Mouse (Mus musculus) layer of hippocampus, postnatal 25 days (tissue): ENCODE results near the gene Hspb1. TPM values are rescaled to one million over a fixed set of nuclear protein-coding genes. Genes with fewer than 3 reads are reported as not detected.

Experiments
- DNase-seq, 2 experiments: peaks; one replicate each; pipeline ENCODE4 v3.0.0; 2022; ENCODE audit warnings: mixed read lengths in 2 of 2, low spot score in 1 of 2; ENCODE audit errors: extremely low spot score in 1 of 2
- total RNA-seq, 2 experiments: library from RNA; stranded (reverse); gene quantifications; 2 replicates each; pipeline ENCODE4 v1.2.3; 2021

The Hspb1 gene
- total RNA-seq, 2 experiments from 2014 or later, result 7.7 to 14.4 TPM

DNA sequence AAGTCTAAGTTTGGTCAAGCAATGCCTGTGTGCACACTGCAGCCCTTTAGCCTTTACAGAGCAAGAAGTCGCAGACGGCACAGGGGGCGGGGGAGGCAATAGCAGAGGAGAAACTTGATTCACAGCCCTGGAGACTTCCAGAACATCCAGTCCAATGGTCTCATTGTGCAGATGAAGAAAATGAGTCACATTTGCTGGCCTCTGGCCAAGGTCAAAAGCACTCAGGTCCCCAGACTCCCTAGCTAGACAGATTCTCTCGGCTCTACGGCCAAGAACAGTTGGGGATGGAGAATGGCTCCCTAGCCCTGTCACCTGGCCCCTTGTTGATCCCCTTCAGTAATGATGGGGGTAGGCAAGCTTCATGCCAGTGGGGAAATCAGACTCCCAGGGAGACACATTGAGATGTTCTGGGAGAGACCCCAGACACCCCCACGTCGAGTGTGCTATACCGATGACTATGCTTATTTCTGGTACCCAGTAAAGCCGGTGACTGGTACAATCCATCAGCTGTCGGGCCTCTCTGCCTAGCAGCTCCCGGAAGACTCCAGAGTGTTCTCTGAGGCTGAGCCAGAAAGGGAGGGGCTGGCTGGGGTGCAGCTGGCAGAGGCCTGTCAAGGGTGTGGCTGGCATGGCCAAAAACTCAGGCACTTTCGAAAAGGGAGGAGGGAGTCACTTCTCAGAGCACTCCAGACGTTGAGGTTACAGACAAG, 8.1 kb upstream of the Hspb1 start:
- peak in 1 of 2 experiments; percentile 26 for DNase-seq

DNA sequence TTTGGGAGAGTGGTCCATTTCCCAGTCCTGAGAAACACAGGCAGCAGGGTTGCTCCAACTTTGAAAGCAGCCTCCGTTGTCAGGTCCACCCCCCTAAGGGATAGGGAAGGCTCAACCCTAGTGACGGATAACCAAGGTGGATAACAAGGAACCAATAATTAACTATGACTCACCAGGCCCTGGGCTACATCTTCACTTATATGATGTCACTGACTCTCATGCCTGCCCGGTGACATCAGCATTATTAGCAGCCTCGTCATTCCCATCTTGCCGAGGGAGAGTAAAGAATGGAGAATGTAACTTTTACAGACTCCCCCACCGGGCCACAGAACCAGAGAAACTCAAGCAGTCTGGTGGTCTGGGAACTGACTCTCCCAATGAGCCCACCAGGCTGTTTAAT, 3.1 kb upstream of the Hspb1 start:
- no peak for DNase-seq

DNA sequence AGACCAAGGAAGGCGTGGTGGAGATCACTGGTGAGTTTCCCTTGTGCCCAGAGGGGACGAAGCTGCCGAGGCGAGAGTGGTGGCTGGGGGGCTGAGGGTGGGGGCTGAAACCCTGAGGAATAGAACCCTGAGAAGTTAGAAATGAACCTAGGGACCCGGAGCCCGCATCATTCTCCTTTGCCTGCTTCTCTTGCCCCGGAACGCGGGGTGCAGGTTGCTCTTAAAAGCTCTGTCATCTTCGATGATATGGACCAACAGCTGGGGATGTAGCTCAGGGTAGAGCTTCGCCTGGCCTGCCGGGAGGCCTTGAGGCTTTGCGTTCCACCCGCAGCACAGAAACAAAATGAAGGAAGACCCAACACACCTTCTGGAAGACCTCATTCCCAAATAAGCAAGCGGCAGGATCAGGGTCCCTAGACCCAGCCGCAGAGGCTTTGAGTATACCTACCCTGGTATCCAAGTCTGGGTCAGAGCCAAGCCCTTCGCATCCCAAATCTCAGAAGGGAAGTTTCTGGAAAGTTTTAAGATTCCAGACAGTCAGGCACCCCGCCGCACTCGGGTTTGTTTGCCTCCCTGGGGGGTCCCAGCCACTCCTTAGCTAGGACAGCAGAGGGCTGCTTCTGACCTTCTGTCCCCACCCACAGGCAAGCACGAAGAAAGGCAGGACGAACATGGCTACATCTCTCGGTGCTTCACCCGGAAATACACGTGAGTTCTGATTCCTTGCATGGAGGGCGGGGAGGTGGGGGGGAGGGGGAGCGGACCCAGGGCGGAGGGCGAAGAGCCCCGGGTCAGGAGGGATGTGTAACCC, 891 bp downstream of the Hspb1 start:
- DNase-seq, result no peak

DNA sequence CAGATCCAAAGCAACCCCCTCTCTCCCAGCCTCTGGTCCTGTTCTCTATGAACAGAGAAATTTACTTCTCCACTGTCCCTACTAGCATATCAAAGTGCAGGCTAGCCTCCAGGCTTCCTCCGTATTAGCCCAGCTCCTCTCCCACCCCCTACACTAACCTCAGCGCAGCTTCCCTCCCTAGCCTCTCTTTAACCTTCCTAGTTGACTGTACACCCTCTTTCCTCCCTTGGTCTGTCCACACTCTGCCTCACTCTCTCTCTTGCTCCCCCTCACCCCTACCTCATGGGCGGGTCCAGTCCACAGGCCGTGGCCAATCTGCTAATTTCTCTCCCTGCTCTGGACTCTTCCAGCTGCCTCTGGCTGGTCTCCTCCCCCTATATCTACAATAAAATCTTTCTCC, 2.6 kb downstream of the Hspb1 start:
- no peak for DNase-seq

DNA sequence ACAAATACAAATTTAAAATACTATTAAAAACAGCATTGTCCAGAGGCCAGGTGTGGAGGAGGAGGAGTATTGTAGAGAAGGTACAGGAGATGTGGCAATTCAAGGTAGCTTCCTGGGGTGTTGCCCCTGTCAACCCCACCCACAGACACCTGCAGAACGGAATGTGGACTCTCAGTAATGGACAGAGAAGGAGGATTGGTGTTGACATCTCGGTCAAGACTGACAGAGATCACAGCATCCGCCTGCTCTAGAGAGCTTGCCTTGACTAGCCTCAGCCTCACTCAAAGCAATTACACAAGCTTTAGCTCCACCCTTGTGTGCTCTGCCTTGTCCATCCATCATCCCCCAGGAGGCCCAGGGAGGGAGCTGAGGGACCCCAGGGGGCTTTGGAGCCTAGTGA, 3.2 kb downstream of the Hspb1 start:
- no peak for DNase-seq

DNA sequence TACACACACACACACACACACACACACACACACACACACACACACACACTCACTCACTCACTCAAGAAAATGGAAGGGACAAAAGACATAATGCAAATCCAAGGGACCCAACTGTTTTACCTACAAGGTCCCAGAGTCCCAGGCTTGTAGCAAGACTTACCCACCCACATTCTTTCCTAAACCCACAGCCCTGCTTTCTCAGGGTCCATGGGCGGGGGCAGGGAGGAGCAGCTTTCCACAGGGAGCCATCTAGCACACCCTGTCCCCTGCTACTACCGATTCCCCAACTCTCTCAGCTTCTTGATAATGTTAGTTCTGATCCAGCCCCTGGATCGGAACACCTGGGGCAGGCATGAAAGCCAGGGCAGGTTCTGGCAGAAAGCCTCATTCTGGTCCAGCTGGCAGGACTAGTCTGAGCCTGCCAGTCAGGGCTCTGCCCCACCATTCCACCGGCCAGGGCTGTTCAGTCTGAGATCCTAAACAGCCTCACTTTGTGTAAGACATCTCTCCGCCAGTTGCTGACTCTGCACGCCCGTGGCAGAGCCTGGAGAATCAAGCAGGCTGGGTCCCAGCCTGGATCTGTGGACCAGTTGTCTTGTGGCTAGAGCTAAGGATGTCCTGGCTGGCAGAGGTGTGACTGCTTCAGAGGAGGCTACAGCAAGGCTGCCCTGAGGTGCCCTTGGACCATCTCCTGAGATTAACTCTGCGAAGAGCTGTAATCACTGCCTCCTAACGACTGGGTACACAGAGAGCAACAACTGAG, 5.1 kb downstream of the Hspb1 start:
- DNase-seq, result no peak

DNA sequence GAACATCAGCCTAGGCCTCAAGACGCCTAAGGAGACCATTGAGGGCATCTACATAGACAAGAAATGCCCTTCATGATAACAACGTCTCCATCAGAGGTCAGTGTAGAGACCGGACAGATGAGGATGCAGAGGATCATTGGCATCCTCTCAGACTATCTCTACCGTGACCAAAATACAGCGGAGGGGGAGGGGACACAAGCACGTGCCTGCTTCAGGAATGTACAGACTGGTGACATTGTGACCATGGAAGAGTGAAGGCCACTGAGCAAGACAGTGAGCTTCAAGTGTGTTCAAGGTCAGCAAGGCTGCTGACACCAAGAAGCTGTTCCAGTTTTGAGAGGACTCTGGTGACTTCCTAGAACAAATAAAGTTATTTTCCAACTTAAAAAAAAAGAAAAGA, 7.2 kb downstream of the Hspb1 start:
- no peak for DNase-seq

DNA sequence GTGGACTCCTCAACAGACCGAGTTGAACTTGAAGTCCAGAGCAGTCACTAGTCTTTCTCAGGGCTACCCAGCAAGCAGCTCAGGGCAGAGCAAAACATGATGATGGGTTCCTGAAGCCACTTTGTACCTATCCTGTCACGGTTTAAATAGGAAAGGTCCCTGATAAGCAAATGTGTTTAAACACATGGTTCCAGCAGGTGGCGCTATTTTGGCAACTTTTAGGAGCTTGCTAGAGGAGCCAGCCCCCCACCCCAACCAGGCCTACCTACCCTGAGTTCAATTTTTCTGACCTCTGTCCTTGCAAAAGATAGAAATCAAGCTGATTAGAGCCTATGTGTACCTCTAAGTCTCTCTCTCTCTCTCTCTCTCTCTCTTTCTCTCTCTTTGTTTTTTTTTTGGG, 10.3 kb downstream of the Hspb1 start:
- DNase-seq, result peak in 1 of 2 experiments; percentile 65

DNA sequence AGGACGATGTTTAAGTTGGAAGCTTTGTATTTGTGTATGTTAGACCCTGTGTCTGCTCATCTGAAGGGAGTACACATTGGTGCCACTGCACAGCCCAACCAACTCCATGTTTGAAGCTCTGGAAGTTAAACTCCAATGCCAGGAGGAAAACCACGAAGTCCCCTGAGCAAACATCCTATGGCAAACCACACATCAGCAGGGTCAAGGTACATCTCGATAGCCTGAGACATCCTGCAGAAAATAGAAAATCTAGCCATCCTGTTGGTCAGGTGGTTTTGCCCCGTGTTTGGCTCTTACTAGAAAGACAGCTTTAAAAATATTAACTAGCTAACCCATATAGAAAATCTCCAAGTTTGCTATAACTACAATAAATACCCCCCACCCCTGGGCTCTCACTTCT, 11.3 kb downstream of the Hspb1 start:
- DNase-seq, result no peak

DNA sequence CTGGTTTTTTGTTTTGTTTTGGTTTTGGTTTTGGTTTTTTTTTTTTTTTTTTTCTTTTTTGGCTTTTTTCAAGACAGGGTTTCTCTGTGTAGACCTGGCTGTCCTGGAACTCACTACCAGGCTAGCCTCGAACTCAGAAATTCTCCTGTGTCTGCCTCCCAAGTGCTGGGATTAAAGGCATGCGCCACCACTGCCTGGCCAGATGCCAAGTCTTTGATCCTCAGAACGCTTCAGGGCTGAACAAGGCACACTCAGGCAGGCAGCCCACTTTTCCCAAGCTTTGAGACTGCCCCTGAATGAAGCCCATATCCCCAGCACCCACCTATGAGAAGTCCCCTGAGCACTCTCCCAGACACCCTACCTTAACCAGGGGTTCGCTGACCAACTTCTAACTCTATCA, 12.1 kb downstream of the Hspb1 start:
- DNase-seq, result no peak

DNA sequence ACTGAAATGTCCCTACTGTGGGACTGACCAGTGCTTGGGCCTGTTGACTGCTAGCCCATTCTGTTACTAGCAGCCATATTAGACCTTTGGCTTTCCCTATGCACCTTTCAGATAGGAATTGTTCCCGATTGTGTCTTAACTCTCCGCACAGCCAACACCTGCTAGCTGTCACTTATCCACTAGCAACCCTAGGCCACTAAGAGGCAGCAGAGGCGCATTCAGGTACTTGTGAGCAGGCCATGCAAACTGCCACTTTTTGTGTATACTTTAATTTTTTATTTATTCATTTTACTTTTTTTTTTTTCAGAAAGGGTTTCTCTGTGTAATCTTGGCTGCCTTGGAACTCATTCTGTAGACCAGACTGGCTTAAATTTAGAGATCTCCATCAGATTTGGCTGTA, 13.0 kb downstream of the Hspb1 start:
- no peak for DNase-seq

DNA sequence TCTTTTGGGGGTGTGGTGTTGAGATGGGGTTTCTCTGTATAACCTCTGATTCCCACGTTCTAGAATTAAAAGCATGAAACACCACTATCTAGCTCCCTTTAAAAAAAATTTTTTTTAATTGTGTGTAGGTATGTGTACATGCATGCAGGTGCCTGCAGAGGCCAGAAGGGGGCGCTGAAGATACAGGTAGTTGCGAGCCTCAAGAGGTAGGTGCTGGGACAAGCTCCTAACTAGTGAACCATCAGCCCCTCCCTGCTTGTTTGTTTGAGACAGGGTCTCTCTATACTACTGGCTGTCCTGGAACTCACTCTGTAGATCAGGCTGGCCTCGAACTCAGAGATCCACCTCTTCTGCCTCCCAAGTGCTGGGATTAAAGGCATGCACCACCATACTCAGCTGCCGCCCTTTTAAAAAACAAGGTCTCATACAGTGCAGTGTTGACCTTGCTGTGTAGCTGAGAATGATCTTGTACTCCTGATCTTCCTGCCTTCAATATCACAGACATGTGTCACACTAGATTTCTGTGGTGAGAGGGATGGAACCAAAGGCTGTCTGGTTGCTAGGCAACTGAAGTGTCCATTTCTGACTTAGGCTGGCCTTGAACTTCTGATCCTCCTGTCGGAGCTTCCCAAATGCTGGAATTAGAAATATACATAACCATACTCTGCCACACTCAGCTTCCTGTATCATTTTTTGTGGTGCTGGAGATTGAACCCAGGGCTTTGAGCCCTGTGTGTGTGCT, 13.8 kb downstream of the Hspb1 start:
- DNase-seq, result no peak

DNA sequence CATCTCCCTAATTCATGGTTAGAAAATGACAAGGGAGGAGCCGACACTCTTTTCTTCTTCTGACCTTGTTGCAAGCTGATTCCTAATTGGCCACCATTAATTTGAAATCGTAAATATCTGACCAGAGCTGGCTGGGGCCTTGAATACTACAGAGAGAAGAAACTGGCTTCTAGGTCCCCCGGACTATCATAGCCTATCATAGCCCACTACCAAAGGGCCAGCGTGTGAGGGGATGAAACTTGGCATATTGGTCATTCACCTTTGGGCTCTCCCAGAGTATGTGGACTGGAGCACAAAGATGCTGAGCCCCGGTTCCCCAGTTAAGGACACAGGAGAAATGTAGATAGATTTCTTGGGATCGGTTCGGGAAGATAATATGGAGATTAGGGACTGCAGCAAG, 15.3 kb downstream of the Hspb1 start:
- no peak for DNase-seq

DNA sequence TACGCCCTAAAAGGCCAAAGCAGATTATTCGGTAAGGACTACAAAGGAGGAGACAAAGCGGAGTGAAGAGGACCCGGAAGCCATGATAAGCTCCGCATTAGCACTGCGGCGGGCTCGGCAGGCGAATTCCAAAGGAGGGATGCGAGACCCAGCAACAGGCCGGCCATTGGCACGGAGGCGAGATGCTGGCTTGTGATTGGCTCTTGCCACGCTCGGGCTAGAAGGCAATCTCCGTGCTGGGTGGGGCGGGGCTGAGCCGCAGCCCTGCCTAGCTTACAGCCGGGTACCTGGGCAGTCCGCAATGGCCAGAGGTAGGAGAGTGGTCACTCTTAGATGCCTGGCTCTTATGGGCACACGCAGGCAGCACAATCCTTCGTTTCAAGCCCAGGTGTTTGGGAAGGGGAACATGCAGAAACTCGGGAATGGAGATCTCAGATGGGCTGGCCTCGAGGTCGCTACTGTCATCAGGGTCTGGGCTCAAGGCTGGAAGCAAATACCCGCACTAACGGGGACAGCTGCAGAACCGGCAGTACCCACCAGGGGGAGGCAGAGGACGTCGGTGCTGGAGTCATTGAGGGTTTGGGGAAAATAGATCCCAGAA, 15.9 kb downstream of the Hspb1 start:
- DNase-seq, result peak; percentile 98 to 99

DNA sequence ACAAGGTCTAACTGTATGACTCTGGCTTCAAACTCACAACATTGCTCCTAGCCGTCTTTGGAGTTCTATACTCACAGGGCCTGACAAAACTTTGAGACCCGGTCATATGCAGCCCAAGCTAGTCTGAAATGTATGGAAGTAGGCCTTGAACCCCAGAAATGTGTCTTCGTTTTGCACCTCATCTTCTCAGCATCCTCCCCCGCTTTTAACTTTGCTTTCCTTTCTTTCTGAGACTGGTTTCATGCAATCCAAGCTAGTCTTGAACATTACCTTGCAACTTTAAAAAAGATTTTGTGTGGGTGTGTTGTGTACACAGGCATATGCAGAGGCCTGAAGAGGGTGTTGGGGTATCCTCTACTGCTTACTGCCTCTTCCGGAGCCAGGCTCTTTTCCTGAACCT, 16.5 kb downstream of the Hspb1 start:
- DNase-seq, result no peak

DNA sequence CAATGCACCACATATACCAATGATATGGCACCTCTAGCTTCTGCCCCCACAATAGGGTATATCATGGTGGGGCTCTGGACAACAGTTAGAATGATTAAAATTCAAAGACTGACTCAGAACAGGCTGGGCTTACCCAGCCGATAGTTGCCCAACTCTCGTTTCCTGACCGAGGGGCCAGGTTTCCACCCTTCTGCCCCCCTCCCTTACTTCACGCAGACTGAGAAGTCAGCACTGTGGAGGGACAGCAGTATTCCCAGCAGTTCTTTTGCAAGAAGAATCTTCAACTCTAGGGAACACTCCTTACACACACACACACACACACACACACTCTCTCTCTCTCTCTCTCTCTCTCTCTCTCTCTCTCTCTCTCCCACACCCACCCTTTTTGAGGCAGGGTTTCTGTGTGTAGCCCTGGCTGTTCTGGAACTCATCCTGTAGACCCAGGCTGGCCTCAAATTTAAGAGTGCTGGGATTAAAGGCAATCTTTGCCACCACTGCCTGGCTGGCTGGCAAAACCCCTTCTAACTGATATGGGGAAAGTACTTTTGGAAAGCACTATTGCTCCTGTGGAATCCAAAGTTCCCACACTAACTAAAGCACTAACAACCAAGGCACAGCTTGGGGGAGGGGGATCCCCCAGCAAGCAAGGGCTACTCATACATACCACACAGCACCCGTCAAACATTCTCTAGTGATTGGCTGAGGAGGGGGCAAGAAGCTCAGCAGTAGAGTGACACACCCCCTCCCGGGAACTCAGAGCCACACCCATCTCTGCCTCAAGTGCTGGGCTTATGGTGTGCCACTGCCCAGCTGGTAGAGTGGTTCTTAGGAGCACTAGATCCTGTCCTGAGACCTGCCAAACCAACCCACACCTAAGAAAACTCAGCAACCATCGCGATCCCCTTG, 17.9 kb downstream of the Hspb1 start:
- DNase-seq, result no peak

DNA sequence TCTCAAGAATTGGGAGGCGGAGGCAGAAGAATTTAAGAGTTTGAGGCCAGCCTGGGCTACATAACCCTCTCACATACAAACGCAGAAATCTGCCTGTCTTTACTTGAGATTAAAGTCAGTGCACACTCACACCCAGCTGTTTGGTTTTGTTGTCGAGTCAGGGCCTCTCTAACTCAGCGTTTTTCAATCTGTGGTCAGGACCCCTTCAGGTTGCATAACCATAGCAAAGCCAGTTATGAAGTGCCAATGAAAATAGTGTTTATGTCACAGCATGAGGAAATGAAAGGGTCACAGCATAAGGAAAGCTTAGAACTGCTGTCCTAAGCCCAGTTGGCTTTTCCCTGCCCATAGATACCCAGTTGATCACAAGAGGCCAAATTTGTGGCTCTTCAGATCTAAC, 19.1 kb downstream of the Hspb1 start:
- DNase-seq, result no peak

DNA sequence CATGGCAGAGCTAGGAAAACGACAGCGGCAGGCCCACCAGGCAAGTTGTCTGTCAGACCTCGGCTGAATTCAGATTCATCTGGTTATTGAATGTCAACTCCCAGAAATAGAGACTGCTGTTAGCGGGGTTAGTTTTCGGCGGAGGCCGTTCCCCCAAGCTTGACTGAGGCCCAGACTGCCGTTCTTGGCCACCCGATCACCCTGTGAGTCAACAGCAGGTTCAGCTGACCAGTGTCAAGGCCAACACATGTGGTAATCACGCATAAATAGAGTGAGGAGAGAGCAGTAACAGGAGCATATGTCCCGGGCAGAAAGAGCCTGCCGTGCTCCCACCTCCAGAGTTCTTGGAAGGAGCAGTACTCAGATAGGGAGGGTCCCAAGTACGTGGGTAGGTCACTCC, 19.5 kb downstream of the Hspb1 start:
- DNase-seq, result no peak

DNA sequence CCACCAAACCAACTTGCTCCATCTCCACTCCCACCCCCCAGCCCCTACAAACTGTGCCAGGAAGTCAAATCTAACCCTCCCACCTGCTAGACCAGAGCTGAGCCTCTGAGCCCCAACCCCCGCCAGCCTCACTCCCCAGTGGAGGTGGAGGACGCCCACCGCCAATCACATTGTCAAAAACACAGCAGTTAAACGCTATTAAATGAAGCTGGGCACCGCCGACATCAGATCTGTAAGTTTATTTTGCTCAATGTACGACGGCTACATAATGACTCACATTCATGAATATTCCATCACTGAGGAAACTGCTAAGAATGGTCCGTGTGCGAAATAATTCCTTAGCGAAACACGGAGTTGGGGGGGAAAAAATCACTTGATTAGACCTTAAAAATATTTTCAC, 20.5 kb downstream of the Hspb1 start:
- no peak for DNase-seq
